Mouse (Mus musculus) erythroblast, embryonic 14.5 days (primary cell): ENCODE results near the gene Bcl6b.

Experiments used
- GATA1 ChIP-seq: IDR thresholded peaks from 2 replicates; pipeline ENCODE4 v1.6.1; 2012; ENCODE audit warnings: low read length, inconsistent platforms, mixed read lengths
- TAL1 ChIP-seq: IDR thresholded peaks from 3 replicates; pipeline ENCODE4 v1.6.1; 2012; ENCODE audit warnings: low read length, inconsistent platforms, mixed read lengths

DNA sequence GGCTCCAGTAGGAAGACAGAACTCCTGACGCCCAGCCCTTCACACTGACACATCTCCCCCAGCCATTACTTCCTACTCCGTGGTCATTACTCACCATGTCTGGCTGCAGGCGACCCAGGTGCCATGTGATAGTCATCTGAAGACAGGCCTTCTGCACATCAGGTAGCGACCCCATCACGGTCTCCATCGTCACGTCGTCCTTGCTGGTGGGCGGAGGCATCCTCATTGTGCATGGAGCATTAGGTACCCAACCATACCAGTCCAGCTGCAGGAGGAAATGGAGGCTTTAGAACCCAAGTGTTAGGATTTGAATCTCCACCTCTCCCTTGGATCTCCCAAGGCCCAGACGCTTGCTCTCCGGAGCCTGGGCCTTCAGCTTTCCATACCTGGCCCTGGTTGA is 13.0 kb upstream of the Bcl6b start:
- TF ChIP-seq GATA1: no peak
- TF ChIP-seq TAL1: no peak
